Mouse (Mus musculus) 3134 (cell line): ENCODE data around the gene Foxn3.

Source experiments
- DNase-seq: peaks from one replicate; pipeline ENCODE4 v3.0.0-alpha.2; 2011; ENCODE audit warnings: low spot score; ENCODE audit not compliant: insufficient read length; ENCODE audit errors: extremely low read depth

Foxn3 gene

GRCm38 (mm10) chr12:99527452-99527851 is 35.9 kb downstream of the Foxn3 start:
- DNase-seq: no peak

- no peak for DNase-seq
Observed at GRCm38 (mm10) chr12:99526571-99527140, 36.7 kb downstream of the Foxn3 start.

- DNase-seq: no peak
Observed at GRCm38 (mm10) chr12:99522882-99523281, 40.5 kb downstream of the Foxn3 start.

GRCm38 (mm10) chr12:99519862-99520261 is 43.5 kb downstream of the Foxn3 start:
- no peak for DNase-seq

GRCm38 (mm10) chr12:99519191-99519614 is 44.2 kb downstream of the Foxn3 start:
- no peak for DNase-seq

DNA sequence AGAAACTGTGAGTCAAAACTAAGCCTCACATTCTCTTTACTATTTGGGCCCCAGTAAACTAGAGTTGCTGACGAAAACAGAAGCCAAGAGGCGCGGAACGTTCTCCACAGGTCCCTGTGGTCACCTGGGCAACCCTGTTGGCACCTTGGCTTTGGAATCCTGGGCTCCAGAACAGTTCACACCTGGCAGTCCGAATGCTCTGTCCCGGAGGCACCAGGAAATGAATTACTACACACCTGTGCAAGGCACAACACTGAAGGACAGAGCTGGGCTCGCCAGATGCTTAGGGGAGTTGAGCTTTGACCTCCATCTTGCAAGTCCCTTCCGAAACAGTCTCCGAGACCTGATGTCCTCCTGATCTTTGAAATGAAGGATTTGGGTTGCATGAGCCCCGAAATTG is 44.7 kb downstream of the Foxn3 start:
- DNase-seq: no peak

GRCm38 (mm10) chr12:99518126-99518525 is 45.3 kb downstream of the Foxn3 start:
- no peak for DNase-seq

DNA sequence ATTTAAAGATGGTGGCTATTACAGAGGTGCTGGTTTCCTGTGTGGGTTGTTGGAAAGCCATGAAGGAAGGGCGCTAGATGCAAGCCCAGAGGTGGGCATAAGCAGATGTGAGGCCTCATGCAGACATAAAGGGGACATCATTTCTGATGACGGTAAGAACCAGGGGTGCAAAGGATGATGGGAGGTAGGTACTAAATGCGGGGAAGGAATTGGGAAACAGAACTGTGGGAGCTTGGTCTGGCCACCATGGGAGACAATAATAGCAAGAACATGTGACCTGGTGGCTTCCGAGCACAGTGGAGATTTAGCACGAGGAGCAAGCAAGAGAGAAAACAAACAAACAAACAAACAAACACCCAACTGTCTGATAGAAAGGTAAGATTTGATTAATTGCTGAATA is 46.1 kb downstream of the Foxn3 start:
- no peak for DNase-seq

- no peak for DNase-seq
Observed at GRCm38 (mm10) chr12:99515481-99515880, 47.9 kb downstream of the Foxn3 start.

- no peak for DNase-seq
Observed at GRCm38 (mm10) chr12:99511644-99512043, 51.7 kb downstream of the Foxn3 start.

DNA sequence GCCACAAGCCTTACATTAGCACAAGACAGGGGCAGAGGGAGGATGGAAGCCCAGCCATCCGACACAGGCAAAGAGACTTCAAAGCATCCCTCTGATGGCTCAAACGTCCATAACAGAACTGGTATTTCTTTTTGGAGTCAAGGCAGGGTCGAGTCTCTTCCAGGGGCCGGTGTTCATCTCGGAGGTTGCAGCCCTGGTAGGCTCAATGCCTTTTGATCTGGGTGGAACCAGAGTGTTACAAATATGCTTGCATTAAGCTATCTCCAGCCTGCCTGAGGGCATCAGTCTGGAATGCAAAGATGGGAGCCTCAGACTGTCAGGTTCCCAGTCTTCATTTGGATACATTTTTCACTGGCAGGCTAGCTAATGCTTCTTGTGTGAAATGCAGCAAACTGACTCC is 52.6 kb downstream of the Foxn3 start:
- no peak for DNase-seq

DNA sequence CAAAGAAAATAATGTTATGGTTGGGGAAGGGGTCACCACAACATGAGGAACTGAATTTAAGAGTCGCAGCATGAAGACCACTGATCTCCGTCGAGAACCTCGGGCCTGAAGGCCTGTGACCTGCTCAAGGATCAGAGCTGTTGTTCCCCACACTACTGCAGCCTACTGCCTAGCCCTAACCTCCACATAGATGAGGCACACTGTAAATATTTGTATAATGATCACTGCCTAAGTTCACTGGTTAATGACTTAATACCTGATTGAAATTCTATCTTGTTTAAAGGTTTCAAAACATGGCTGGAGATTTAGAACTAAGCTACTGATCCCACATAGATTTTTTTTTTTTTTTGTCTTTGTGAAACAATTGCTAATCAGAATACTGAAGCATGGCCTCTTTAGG is 61.2 kb downstream of the Foxn3 start:
- DNase-seq: no peak

DNA sequence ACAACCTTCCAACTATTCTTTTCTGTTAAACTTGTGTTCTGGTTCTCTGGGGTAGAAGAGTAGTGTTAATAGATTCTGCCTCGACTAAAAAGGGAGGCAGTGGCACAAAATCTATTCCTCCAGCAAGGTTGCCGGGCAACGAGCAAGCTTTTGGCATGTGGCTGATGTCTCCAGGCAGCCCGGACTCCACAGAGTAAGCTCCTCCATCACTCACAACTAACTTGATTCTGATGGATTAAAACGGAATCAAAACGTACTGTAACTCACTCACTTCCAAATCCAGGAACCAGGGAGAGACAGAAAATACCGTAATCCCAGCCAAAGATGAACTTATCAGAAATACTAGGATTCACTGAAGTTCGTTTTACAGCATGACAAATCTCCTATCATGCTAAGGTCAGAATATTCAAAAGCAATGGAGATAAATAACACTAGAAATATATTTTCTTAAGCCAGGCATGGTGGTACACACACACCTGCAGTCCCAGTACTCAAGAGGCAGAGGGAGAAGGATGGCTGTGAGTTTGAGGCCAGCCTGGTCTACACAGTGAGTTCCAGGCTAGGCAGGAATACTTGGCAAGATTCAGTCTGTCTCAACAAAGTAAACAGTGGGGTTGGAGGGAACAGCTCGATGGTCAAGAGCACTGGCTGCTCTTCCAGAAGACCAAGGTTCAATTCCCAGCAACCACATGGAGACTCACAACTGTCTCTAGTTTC is 64.2 kb downstream of the Foxn3 start:
- no peak for DNase-seq

DNA sequence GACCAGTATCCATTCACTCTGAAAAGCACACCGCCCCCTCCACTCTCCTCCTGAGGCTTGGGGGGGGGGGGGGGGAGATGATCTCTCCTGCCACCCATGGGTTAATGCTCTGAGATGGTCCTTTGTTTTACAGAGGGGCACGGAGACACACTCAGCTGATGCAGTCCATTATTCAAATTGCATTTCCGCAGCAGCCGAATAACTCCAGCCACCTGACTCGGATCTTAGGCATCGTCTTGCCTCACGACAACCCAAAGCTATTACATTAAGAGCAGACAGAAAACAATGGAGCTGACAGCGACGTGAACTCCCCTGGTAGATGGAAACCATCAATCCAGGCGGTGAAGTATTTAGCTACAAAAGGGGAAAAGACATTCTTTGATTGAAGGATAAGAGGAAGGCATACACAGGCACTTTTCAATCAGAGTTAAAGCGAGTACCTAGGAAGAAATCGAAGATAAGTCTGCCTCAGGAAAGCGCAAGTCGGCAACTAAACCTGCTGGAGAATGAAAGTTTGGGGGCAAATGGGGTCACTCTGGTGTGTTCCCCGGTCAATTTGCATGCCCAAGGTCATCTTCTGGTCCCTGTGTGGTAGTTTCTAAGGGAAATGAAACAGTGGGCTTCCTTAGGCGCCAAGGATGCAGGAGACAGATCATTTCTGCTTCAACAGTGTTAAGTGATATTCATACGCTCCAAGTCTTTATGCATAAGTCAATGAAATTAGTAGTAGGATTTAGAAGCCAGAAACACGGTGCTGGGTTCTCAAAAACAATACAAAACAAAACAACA is 65.0 kb downstream of the Foxn3 start:
- DNase-seq: no peak

DNA sequence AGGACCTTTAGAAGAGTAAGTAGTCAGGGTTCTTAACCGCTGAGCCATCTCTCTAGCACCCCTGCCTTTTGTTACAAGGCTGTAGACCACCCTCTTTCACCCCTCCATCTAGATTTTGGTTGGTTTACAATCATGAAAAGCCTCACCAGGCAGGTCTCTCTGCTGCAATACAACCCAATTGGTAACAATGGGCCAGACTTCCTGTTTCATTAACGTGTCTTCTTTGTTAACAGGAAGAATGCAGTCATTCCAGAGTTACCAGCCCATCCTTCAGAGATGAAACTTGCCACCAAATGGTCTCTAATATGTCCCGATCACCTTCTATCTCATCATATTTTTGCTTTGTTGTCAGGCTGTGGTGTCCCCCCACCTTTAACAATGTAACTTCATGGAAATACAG is 66.4 kb downstream of the Foxn3 start:
- DNase-seq: no peak

DNA sequence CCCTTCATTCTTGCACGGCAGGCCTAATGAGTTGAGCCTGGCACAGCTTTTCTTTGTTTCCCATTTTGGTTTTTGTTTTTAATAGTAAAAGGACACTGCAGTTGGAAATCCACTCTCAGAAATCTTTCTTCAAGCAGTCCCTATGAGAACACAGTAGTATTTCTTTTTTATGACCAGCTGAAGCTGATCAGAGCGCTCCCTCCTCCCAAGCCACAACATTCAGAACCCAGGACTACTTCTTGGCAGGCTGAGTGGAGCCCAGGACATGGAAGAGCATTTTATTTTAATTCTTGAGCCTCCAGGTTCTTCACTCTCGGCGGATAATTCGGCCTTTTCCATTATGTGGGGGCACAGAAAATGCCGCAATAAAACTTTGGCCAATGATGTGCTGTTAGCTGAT is 73.2 kb downstream of the Foxn3 start:
- no peak for DNase-seq

- DNase-seq: no peak
Observed at GRCm38 (mm10) chr12:99489001-99489592, 74.3 kb downstream of the Foxn3 start.

GRCm38 (mm10) chr12:99480372-99480771 is 83.0 kb downstream of the Foxn3 start:
- no peak for DNase-seq

GRCm38 (mm10) chr12:99474176-99474575 is 89.2 kb downstream of the Foxn3 start:
- DNase-seq: no peak

GRCm38 (mm10) chr12:99473406-99474133 is 89.8 kb downstream of the Foxn3 start:
- no peak for DNase-seq

DNA sequence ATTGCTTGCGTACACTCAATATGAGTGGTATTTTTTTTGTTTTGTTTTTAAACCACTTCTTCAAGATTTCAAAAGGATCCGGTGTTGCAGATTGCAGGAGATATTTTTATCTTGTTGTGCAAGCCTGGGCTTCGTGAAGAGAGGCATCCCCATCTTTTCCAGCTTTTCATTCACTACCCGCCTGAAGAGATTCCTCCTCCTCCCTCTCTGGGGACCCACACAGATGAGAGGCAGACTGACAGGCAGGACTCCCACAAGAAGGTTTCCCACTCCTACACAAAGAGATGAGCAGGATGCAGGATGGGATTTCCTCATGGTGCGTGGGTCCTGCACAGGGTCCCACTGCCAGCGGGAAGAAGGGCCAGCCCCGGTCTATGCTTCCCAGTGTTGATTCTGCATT is 92.0 kb downstream of the Foxn3 start:
- DNase-seq: no peak
